Mouse (Mus musculus) liver, adult 2 months (tissue): ENCODE data around the gene Eif4a3.

Experiments
- CTCF ChIP-seq: fragments of 200-500 bp; IDR thresholded peaks from 2 replicates; pipeline ENCODE4 v1.5.1; 2011; ENCODE audit warnings: low read depth, low read length, control low read depth
- POLR2A ChIP-seq: fragments of 200-500 bp; IDR thresholded peaks from 2 replicates; pipeline ENCODE4 v1.6.1; 2011; ENCODE audit warnings: low read length, control low read depth; ENCODE audit not compliant: insufficient read depth; ENCODE audit errors: extremely low read depth

DNA sequence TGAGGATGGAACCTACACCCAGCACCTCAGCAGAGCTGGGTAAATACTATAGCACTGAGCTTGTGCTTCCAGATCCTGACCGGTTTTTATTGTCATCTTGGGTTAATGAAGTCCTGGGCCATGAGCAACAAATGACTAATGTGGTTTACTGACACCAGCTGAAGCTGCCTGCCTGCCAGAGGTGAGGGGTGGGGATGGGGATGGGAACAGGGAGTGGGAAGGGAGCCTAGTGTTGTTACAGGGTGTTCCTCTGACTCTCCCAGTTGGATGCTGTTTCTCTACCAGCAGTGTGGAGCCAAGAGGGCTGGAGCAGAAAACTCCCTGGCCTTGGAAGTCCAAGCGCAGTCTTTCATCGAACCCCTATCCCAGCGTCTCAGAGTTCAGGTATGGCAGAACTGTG is 16.8 kb upstream of the Eif4a3 start:
- no peak for TF ChIP-seq CTCF
- TF ChIP-seq POLR2A, result no peak
